Mouse (Mus musculus): Measurements from ENCODE around the gene Tmem209. TPM values are rescaled to one million over a fixed set of nuclear protein-coding genes. Genes with fewer than 3 reads are reported as not detected.

The Tmem209 gene
- total and polyA plus RNA-seq, 3 experiments = 26.1 to 93.4 (median 35.9) TPM

GRCm38 (mm10) chr6:30538800-30539199 is 29.2 kb upstream of the Tmem209 start:
- H3K4me3 ChIP-seq (ENCODE audit: control insufficient read depth in 1 of 2, insufficient read depth in 1 of 2, low read depth in 2 of 2, low read length in 2 of 2) = no peak overlapping the region
- no peaks in the 10 kb centered on the region for H3K79me2 ChIP-seq (ENCODE audit: control insufficient read depth, insufficient read depth, low read length, poor library complexity)
- H3K4me1 ChIP-seq (ENCODE audit: control insufficient read depth in 1 of 2, insufficient read depth in 2 of 2, low read length in 2 of 2) = no peaks in the 10 kb centered on the region
- DNase-seq (ENCODE audit: low read depth, low spot score) = no peak
- peaks cover 3 to 6% of the 10 kb centered on the region in 2 experiments; a peak in 3 of 4 replicates for H3K27me3 ChIP-seq (ENCODE audit: control insufficient read depth in 1 of 2, insufficient read depth in 2 of 2, low read length in 2 of 2)
- H3K36me3 ChIP-seq (ENCODE audit: control insufficient read depth in 1 of 2, insufficient read depth in 2 of 2, low read length in 2 of 2) = no peaks in the 10 kb centered on the region
- no peak overlapping the region for H3K9ac ChIP-seq (ENCODE audit: control insufficient read depth, low read depth, low read length, poor library complexity, severe bottlenecking)
- no peak overlapping the region for H3K27ac ChIP-seq (ENCODE audit: control insufficient read depth, low read depth, low read length)
- TF ChIP-seq KAT2A (conservative IDR thresholded peaks at IDR 0.05; ENCODE audit: low read depth, low read length) (no peak), SIN3A (IDR thresholded peaks at IDR 0.05; ENCODE audit: low read length) (no peak), ZC3H11A (IDR thresholded peaks at IDR 0.05; ENCODE audit: low read depth, low read length) (no peak), TCF12 (IDR thresholded peaks at IDR 0.05; ENCODE audit: low read depth, low read length) (no peak), USF2 (IDR thresholded peaks at IDR 0.05; ENCODE audit: borderline replicate concordance in 1 of 2, insufficient read depth in 1 of 2, low read depth in 1 of 2, low read length in 2 of 2) (no peak), NELFE (IDR thresholded peaks at IDR 0.05; ENCODE audit: low read depth, low read length) (no peak), MAX (IDR thresholded peaks at IDR 0.05; ENCODE audit: low read length) (no peak), ZMIZ1 (IDR thresholded peaks at IDR 0.05; ENCODE audit: low read depth, low read length) (no peak), MYB (IDR thresholded peaks at IDR 0.05; ENCODE audit: low read depth, low read length) (no peak), UBTF (IDR thresholded peaks at IDR 0.05; ENCODE audit: borderline replicate concordance, insufficient read depth, low read depth, low read length) (no peak), ELF1 (IDR thresholded peaks at IDR 0.05; ENCODE audit: low read depth, low read length) (no peak), MAFK (IDR thresholded peaks at IDR 0.05; ENCODE audit: borderline replicate concordance, low read depth, low read length) (no peak), GATA1 (IDR thresholded peaks at IDR 0.05; ENCODE audit: low read depth, low read length) (no peak), POLR2AphosphoS5 (IDR thresholded peaks at IDR 0.05; ENCODE audit: borderline replicate concordance, low read depth, low read length) (no peak), MEF2A (IDR thresholded peaks at IDR 0.05; ENCODE audit: extremely low read depth, insufficient replicate concordance, low read depth, low read length, poor library complexity, severe bottlenecking) (no peak)
- H3K9me3 ChIP-seq (replicated peaks; ENCODE audit: insufficient read depth, low read length) = no peaks in the 10 kb centered on the region

- no peak overlapping the region for H3K4me3 ChIP-seq (ENCODE audit: control insufficient read depth in 1 of 2, insufficient read depth in 1 of 2, low read depth in 2 of 2, low read length in 2 of 2)
- H3K9me3 ChIP-seq (replicated peaks; ENCODE audit: insufficient read depth, low read length) = no peaks in the 10 kb centered on the region
- TF ChIP-seq TBP (IDR thresholded peaks at IDR 0.05; ENCODE audit: low read depth, low read length) (no peak), POLR2AphosphoS5 (IDR thresholded peaks at IDR 0.05; ENCODE audit: borderline replicate concordance, low read depth, low read length) (no peak), GATA1 (IDR thresholded peaks at IDR 0.05; ENCODE audit: low read depth, low read length) (no peak), BHLHE40 (IDR thresholded peaks at IDR 0.05; ENCODE audit: borderline replicate concordance, low read depth, low read length) (no peak), POLR2A (IDR thresholded peaks at IDR 0.05; ENCODE audit: control insufficient read depth in 1 of 2, insufficient read depth in 1 of 2, low read depth in 1 of 2, low read length in 2 of 2, poor library complexity in 1 of 2) (no peak), MEF2A (IDR thresholded peaks at IDR 0.05; ENCODE audit: extremely low read depth, insufficient replicate concordance, low read depth, low read length, poor library complexity, severe bottlenecking) (no peak), CTCF (IDR thresholded peaks at IDR 0.05 in 2 of 3, conservative IDR thresholded peaks at IDR 0.05 in 1 of 3; ENCODE audit: control insufficient read depth in 1 of 3, insufficient read depth in 1 of 3, low read depth in 2 of 3, low read length in 3 of 3, poor library complexity in 1 of 3, severe bottlenecking in 1 of 3) (no peak), SIN3A (IDR thresholded peaks at IDR 0.05; ENCODE audit: low read length) (no peak), MAZ (IDR thresholded peaks at IDR 0.05; ENCODE audit: low read depth, low read length) (no peak), JUND (IDR thresholded peaks at IDR 0.05; ENCODE audit: low read depth, low read length) (no peak), ZC3H11A (IDR thresholded peaks at IDR 0.05; ENCODE audit: low read depth, low read length) (no peak), UBTF (IDR thresholded peaks at IDR 0.05; ENCODE audit: borderline replicate concordance, insufficient read depth, low read depth, low read length) (no peak), ZNF384 (IDR thresholded peaks at IDR 0.05; ENCODE audit: low read depth, low read length) (no peak), MAFK (IDR thresholded peaks at IDR 0.05; ENCODE audit: borderline replicate concordance, low read depth, low read length) (no peak), SMC3 (IDR thresholded peaks at IDR 0.05; ENCODE audit: low read depth, low read length) (no peak), RCOR1 (IDR thresholded peaks at IDR 0.05; ENCODE audit: low read depth, low read length) (no peak), ELF1 (IDR thresholded peaks at IDR 0.05; ENCODE audit: low read depth, low read length) (no peak), TCF12 (IDR thresholded peaks at IDR 0.05; ENCODE audit: low read depth, low read length) (no peak), USF2 (IDR thresholded peaks at IDR 0.05; ENCODE audit: borderline replicate concordance in 1 of 2, insufficient read depth in 1 of 2, low read depth in 1 of 2, low read length in 2 of 2) (no peak)
- peaks cover 3 to 6% of the 10 kb centered on the region in 2 experiments; a peak in 3 of 4 replicates for H3K27me3 ChIP-seq (ENCODE audit: control insufficient read depth in 1 of 2, insufficient read depth in 2 of 2, low read length in 2 of 2)
- no peak for DNase-seq (ENCODE audit: low read depth, low spot score)
- H3K27ac ChIP-seq (ENCODE audit: control insufficient read depth, low read depth, low read length) = no peak overlapping the region
- H3K4me1 ChIP-seq (ENCODE audit: control insufficient read depth in 1 of 2, insufficient read depth in 2 of 2, low read length in 2 of 2) = no peaks in the 10 kb centered on the region
- H3K9ac ChIP-seq (ENCODE audit: control insufficient read depth, low read depth, low read length, poor library complexity, severe bottlenecking) = no peak overlapping the region
- H3K79me2 ChIP-seq (ENCODE audit: control insufficient read depth, insufficient read depth, low read length, poor library complexity) = no peaks in the 10 kb centered on the region
- H3K36me3 ChIP-seq (ENCODE audit: control insufficient read depth in 1 of 2, insufficient read depth in 2 of 2, low read length in 2 of 2) = no peaks in the 10 kb centered on the region
These were observed 28.7 kb upstream of the Tmem209 start for GRCm38 (mm10) chr6:30538240-30538639.
